Mouse (Mus musculus): ENCODE measurements around the gene Gpn2.

Gpn2 gene

DNA sequence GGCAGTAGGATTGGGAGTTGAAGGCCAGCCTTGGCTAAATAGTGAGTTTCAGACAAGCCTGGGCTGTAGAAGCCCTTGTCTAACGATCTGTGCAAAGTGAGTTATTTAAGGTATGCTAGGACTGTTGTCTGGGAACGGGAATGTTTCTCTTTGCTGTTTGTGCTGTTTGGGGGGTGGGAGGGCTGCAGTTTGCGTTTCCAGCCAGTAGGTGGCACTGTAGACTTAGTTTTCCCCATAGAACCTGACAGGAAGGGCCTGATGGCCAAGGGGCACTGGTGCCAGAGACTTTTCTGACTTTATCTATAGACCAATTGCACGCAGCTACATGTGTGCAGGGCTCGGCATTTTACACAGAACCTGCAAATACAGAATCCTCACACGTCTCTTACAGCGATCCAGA, 8.4 kb downstream of the Gpn2 start:
- peak; percentile 51 to 75 for DNase-seq (ENCODE audit: low spot score in 2 of 2)

DNA sequence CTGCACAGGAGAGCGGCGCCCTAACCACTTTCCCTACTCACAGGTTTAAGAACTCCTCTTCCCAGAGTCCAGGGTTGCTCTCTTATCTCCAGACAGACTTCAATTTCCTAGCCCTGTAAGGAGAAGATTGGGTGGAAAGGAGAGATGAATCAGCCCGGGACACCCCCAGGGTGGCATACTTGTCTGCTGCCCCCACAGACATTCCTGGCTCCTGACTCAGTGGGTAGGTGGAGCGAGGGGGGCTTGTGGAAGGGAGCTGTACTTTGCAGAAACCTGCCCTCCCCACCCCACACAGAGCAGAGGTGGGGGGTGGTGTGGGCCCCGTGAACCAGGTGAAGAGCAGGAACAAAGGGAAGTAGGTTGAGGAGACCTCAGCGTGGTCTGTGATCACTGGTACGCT, 11.4 kb downstream of the Gpn2 start:
- DNase-seq (ENCODE audit: low spot score in 2 of 2): no peak

DNA sequence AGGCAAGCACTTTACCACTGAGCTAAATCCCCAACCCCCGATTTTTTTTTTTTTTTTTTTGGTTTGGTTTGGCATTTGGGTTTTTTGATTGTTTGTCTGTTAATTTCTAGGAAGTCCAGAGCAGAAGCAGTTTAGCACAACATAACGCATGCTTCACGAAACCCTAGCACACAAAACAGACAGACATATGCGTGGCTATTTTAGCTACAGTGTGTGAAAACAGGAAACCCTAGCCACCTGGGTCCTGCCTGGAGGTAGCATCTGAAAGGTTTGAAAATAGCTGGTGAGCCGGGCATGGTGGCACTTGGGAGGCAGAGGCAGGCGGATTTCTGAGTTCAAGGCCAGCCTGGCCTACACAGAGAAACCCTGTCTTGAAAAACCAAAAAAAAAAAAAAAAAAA, 11.9 kb downstream of the Gpn2 start:
- DNase-seq (ENCODE audit: low spot score in 2 of 2): no peak

DNA sequence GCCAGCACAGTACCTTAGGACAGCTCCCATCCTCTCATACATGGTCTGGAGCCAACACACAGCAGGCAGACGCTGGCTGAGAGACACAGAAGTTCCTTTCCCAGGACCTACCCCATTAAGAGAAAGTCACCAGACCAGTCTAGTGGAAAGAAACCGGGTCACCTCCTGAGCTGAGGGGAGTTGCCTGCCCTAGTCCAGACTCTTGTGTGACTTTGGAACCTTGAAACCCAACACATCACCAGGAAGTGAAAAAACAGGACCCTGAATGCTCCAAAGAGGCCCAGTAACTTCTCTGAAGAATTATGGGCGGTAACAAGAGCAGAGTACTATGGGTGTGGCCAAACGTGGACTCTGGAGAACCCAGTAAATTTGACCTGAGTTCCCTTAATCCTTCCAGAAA, 14.5 kb downstream of the Gpn2 start:
- DNase-seq (ENCODE audit: low spot score in 2 of 2): no peak

DNA sequence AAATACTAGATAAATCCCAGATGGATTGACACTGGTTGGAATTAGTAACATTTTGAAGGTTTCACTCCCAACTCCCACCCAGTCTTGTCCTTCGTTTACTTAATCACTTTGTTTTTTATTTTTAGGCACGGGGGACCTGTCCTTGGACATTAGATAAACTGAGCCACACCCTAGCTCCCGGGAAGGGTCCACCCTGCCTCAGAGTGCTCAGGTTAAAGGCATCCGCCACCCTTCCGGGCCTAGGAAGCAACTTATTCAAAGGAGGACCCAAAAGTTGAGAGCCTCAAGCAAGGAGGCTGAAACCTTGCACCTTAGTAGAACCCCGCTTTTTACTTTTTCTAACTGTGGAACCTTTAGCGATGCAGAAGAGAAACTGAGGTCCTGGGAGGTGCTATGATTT, 15.0 kb downstream of the Gpn2 start:
- DNase-seq (ENCODE audit: low spot score in 2 of 2): no peak

DNA sequence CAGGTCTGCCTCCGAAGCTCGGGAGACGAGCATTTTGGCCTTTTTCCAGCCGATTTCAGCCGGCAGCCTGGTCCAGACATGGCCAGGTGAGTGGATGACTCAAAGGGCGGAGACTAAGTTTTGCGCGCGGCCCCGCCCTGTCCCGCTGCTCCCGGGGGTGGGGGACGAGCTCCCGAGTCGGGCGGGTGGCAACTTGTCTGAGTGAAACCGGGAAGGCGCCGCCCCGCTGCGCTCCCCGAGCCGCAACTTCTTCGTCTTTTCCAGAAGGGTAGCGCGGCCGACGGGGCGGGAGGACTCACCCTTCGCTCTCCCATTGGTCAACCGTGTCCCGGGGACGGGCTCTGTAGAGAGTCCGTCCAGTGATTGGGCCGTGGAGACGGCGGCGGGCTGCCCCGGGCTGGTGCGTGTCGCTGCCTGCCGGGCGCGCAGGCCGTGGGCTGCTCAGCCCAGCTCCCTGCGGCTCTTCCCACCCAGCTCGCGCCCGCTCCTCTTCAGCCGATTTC, 15.5 kb downstream of the Gpn2 start:
- DNase-seq (ENCODE audit: low spot score in 2 of 2): peak in 1 of 2 experiments; percentile 61

DNA sequence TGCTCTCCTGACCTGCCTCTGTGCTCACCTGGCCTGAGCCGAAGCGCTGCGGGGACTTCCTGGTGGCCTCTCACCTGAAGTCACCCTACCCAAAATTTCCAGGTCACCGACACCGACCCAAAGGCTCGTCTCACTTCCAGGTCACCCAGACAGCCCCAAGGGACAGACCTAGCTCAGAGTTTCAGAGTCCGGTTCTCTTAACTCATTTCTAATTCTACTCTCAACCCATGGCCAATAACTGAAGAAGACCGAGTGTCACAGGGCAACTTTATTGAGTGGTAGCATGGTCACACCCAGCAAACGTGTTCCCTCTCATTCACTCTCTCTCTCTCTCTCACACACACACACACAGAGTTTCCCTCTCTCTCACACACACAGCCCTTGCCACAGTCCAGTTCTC, 16.1 kb downstream of the Gpn2 start:
- DNase-seq (ENCODE audit: low spot score in 2 of 2): no peak

DNA sequence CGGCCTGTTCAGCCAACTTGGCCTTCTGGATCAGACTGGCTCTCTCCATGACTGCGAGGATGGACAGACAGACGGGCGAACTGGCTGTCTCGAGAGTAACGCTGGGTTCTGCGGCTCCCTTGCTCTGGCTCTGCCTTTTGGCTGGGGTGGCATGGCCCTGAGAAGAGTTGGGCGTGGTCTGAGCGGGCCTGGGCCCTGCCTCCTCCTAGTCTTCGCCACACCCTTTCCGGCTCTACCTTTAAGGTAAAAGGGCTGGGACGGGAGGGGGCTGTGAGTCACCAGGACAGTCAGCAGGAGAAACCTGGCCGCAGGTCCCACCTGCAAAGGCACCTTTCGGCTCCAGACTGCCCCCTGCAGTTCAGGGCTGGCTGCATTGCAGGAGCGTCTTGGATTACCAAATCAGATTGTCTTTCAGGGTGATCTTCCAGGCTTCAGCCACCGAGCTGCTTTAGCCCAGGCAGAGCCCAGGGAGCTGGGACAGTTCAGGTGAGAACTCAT, 17.6 kb downstream of the Gpn2 start, which contains the start of gene Sfn:
Gene Sfn, minus strand, starts transcription at position 448 of the 498 bp plus-strand sequence.
- DNase-seq (ENCODE audit: low spot score in 2 of 2): no peak

DNA sequence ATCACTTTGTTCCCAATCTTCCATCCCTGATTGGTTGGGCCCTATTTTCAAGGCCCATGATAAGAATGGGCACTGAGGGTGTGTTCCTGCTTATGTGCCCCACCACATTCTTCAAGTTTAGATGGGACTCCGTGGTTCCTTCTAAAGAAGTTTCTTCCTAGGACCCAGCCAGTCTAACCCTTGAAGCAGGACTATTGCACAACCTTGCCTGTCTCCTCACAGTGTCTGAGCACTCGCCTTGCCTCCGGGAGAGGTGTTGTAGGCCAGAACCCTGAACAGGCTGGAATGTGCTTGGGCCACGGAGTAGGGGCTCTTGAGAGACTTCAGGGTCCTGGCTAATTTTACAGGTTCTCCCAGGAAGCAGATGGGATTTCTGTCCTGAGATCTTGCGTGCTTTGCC, 18.9 kb downstream of the Gpn2 start:
- no peak for DNase-seq (ENCODE audit: low spot score in 2 of 2)

DNA sequence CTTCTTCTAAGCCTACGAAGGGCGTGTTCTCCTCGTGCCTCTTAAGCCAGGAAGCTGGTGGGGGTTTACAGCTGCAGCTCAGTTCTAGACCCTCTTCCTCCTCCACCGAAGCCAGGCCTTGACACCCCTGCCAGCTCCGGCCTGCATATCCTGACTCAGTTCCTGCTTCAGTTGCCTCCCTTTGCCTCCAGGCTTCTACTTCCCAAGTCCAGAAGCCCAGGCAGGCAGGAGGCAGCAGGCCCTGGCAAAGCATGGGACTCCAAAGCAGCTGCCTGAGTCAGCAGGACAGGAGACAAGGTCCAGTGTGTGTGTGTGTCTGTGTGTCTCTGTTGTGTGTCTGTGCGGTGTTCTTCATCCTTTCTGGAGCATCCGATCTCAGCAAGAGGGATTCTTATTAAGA, 20.0 kb downstream of the Gpn2 start:
- DNase-seq (ENCODE audit: low spot score in 2 of 2): no peak

DNA sequence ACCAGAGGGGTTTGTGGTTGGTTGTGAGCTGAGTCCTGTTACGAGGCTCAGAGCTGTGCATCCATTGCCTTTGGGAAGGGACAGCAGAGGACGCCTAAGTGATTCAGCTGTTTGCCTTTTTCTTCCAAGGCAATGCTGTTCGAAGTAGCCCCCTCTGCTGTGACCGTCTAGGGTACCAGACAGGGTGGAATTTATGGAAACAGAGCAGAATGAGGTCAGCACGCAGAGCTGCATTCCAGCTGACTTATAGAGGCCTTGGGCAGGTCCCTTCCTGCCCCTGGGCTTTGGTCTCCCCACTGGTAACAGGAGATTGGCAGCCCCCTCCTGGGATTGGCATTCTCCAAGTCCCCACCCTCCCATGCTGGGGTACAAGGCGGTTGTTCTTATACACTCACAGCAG, 20.7 kb downstream of the Gpn2 start:
- DNase-seq (ENCODE audit: low spot score in 2 of 2): no peak

DNA sequence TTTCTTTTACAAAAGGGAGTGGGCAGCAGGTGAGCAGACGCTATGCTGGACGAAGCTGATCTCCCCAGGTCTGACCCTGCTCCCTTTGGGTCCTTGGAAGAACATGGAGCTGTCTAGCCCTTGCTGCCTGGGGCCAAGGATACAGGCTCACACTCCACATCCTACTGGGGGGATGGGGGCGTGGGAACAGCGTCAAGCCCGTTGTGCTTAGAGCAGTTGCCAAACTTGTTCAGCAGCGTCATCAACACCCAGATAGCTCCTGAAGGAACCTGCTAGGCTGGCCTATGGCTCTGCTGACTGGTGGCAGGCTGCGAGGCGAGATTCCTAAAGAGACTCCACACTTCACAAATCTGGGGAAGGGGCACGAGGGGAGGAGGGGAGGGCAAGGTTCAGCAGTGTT, 21.2 kb downstream of the Gpn2 start:
- no peak for DNase-seq (ENCODE audit: low spot score in 2 of 2)

DNA sequence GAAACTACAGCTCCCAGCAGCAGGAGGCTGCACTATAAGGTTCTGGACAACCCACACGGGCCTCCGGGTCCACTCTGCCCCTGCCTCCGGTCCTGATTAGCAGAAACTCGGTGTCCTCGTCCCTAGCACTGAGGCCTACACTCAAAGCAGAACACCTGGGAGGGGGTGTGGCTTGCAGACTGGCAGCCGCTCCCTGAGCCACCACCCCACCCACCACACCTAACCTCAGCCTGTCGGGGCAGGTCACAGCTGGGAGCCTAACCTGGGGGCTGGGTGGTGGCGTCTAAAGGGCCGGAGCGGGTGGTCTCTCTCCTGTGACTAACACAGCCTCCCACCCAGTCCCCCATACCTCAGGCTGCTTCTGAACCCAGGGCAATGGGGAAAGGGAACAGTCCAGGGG, 23.1 kb downstream of the Gpn2 start:
- DNase-seq (ENCODE audit: low spot score in 2 of 2): no peak

DNA sequence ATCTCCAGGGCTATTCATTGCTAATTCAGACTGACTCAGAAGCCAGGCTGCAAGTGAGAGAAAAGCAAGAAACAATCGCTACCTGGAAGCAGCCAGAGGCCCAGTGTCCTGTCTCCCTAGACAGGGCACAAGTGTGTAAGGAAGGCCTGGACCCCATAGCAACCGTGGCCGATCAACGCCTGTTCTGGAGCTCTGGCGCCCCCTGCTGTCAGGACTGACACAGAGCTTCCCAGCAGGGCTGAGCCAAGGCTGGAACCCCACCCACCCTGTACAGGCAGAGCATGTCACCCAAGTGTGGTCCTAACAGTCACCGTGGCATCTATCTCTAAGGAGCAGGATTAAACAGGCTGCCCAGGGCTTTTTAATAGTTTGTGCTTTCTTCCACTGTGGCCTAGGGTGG, 25.6 kb downstream of the Gpn2 start:
- peak; percentile 71 to 77 for DNase-seq (ENCODE audit: low spot score in 2 of 2)

DNA sequence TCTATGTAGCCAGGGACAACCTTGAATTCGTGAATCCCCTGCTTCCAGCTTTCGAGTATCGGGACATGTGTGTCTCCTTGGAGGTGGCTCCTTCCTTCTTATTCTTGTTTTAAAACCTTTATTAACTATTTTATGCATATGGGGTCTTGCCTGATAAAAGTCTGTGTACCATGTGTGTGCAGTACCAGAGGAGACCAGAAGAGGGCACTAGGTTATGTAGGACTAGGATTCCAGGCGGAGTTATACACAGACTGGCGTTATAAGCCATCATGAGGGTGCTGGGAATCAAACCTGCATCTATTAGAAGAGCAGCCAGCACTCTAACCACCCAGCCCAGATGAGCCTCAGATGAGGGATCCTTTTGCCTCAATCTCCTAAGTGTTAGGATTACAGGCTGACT, 27.7 kb downstream of the Gpn2 start:
- DNase-seq (ENCODE audit: low spot score in 2 of 2): no peak

DNA sequence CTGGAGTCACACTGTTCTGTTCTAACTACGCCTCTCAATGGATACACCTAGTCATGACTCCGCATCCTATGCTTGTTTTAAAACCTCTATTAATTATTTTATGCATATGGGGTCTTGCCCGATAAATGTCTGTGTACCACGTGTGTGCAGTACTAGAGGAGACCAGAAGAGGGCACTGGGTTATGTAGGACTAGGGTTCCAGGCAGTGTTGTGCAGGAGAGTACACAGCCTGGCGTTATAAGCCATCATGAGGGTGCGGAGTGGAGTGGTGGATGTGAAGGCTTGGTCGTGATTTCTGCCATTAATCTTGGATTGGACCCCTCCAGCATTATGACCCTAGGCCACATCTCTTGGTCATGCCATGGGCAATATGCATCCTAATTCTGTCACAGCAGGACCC, 28.3 kb downstream of the Gpn2 start:
- DNase-seq (ENCODE audit: low spot score in 2 of 2): no peak

DNA sequence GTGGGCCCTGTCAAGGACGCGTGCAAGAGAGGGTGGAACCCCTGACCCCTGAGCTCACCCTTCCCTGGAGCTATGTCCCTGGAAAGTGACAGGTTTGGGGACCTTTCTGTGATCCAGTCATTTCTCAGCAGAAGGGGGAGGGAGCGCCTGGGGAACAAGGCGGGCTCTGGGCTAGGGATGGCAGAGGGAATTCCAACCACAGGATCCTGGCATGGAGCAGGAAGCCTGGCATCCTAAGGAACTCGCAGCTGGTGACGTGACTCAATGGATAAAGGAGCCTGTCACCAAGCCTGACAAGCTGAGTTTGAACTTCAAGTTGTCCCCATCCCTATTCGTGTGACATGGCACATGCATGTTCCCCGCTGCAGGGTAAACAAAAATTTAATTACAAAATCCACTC, 28.9 kb downstream of the Gpn2 start:
- DNase-seq (ENCODE audit: low spot score in 2 of 2): no peak

DNA sequence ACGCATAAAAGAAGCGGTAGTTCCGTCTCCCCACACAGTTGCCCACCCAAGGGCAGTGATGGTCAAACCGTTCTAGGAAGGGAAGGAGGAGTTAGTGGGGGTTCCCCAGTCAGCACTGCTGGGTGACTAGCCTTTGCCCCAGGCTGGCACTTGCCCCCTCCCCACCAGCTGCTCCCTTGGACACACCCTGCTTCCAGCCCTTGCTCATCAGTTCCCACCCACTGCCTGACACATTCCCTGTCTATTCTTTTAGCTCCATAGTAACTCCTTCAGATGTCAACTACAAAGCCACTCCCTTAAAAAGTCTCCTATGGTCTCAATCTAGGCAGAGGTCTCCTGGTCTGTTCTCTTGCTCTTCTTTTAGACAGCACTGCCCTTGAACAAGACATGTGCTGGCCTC, 29.7 kb downstream of the Gpn2 start:
- DNase-seq (ENCODE audit: low spot score in 2 of 2): no peak

DNA sequence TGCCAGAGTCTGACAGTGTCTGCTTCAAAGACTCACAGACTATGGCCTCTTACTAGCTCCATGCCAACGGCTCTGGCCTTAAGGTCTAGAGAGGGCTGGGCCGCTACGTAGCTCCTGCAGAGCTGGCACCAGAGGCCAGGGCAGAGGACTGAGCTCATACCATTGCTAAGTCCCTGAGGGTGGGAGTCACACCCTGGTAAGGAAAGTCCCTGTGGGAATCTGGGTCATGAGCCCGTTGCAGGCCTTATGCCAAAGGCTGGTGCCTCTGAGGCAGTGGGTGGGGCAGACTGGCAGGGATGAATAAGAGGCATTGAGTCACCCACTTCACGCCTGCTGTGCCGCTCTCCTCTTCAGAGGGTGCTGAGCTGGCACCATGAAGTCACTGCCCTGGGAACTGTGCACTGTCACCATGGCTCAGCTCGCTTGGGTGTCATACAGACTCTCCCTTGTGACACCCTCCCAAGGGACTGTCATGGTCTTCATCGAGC, 30.2 kb downstream of the Gpn2 start:
- no peak for DNase-seq (ENCODE audit: low spot score in 2 of 2)

DNA sequence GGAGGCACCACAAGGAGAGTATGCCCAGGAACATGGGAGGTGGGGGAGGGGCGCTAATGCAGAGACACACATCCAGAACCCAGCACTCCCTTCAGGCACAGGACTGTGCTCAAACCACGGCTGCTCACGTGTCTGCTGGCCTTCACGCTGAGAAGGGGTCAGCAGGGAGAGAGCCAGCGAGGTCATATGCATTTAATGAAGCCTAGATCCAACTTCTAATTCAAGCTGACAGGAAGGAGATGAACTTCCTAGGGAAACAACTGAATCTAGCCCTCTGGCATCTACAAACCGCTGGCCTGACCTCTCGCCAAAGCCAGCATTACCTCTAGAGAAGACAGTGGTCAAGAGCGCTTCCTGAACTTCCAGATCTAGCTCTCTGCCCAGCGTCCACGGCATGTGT, 31.3 kb downstream of the Gpn2 start:
- DNase-seq (ENCODE audit: low spot score in 2 of 2): no peak

DNA sequence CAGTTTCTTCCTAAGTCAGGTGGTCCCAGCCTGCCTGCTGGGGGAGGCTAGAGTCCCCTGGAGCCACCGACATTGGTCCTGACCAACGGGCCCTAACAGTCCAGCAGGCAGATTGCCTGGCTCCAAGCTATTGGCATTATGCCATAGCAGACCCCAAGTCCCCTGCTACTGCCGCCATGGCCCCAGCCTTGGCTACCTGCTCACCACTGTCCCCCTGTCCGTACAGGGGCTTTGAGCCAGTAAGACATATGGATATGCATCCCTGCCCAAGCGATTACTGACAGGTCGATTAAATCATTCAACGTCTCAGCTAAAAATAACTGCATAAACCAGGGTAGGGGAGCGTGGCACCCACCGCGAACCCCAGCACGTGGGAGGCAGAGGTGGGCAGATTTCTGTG, 33.8 kb downstream of the Gpn2 start:
- DNase-seq (ENCODE audit: low spot score in 2 of 2): no peak

DNA sequence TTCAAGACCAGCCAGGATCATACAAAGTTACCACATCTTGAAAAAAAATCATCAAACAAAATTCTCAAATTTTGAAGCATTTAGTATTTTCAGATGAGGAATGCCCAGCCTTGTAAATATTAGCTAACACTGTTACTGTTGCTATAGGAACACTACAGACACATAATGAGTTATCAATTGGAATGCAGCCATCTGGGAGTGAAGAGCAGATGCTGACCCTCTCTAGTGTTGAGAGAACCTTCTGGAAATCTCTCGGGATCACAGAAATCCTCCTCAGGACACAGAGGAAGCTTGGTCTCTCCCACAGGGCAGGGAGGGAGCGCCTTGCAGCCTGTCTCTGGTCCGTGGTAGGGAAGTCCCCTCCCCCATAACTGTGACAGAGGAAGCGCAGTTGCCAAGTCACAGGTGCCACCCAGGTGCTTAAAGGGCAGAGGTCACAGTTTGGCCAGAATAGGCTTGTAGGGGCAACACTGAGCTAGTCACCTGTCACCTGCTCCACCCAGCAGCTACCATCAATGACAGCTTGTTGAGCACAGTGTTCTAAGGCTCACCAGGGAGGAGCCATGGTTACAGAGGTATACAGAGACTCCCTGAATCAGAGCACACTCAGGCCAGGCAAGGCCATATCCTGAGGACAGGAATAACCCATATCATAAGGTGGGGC, 35.4 kb downstream of the Gpn2 start:
- DNase-seq (ENCODE audit: low spot score in 2 of 2): no peak

DNA sequence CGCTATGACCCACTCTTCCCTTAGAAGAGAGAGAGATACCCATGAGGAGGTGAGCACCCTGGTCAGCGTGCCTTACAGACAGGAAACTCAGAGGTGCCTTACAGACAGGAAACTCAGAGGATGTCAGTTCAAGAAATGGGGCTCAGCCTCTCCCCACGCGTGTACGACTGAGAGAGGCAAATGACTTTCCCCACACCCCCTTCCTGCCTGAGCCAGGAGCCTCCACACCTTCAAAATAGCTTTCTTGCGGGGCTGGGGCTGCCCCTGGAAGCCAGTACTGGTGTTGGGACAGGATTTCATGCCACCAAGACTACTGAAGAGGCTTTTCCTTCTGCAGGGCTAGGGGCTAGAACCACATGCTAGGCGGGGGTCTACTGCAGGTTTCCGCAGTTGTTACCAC, 36.5 kb downstream of the Gpn2 start:
- DNase-seq (ENCODE audit: low spot score in 2 of 2): no peak

DNA sequence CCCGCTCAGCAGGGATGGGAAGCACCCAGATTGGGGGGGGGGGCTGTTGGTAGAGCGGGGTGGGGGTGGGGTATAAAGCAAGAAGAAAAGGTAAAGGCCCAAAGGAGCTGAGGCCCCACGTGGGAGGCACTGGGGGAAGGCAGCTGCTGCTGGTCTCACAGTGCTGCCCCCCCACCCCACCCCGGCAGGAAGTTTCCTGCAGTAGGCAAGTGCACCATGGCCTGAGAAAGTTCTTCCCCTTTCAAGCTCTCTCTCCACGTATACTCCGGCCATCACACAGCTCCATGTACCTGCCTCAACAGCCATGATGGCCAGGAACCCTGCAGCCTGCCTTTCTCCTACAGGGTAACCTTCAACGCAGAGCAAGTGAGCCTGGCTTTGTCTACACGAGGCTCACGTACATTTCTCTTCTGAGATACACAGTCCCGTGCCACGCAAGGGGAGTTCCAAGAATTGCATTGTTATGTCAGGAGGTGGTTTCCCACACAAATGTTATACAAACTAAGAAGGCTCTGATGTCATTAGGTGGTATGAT, 38.1 kb downstream of the Gpn2 start:
- no peak for DNase-seq (ENCODE audit: low spot score in 2 of 2)
